Mouse (Mus musculus) thymus, adult 2 months (tissue): ENCODE data around the gene Enpep. TPM values are rescaled to one million over a fixed set of nuclear protein-coding genes. Genes with fewer than 3 reads are reported as not detected.

ENCODE experiments used
- DNase-seq: peaks from one replicate; pipeline ENCODE4 v3.0.0; 2021
- H3K27ac ChIP-seq: fragments of 200-500 bp; 2 replicates; pipeline ENCODE4 v1.5.1; 2012; ENCODE audit warnings: low read length, control low read depth; ENCODE audit not compliant: control insufficient read depth, insufficient read depth
- H3K27me3 ChIP-seq: fragments of 200-500 bp; 2 replicates; pipeline ENCODE4 v1.6.1; 2012; ENCODE audit warnings: mild to moderate bottlenecking, low read length, moderate library complexity, mixed read lengths; ENCODE audit not compliant: control insufficient read depth, insufficient read depth
- H3K36me3 ChIP-seq: fragments of 200-500 bp; 2 replicates; pipeline ENCODE4 v1.6.1; 2012; ENCODE audit warnings: mild to moderate bottlenecking, low read length, moderate library complexity; ENCODE audit not compliant: control insufficient read depth, insufficient read depth
- H3K4me1 ChIP-seq: fragments of 200-500 bp; replicated peaks from 2 replicates; pipeline ENCODE4 v1.6.1; 2012; ENCODE audit warnings: low read length; ENCODE audit not compliant: control insufficient read depth, insufficient read depth
- H3K4me3 ChIP-seq: fragments of 200-500 bp; 2 replicates; pipeline ENCODE4 v1.5.1; 2012; ENCODE audit warnings: mild to moderate bottlenecking, low read length, control low read depth, moderate library complexity; ENCODE audit not compliant: control insufficient read depth, insufficient read depth
- CTCF ChIP-seq: fragments of 200-500 bp; IDR thresholded peaks from 2 replicates; pipeline ENCODE4 v1.5.1; 2012; ENCODE audit warnings: mild to moderate bottlenecking, control low read depth, low read length, moderate library complexity, borderline replicate concordance; ENCODE audit not compliant: control insufficient read depth, poor library complexity, insufficient read depth; ENCODE audit errors: extremely low read depth
- POLR2A ChIP-seq: fragments of 200-500 bp; IDR thresholded peaks from 2 replicates; pipeline ENCODE4 v1.6.1; 2012; ENCODE audit warnings: mild to moderate bottlenecking, low read length, control low read depth, moderate library complexity; ENCODE audit not compliant: control insufficient read depth, poor library complexity, insufficient read depth; ENCODE audit errors: extremely low read depth
- WGBS: fragments of 180-500 bp; shearing (Covaris S2); methylation state at CpG from one replicate; pipeline ENCODE4 v1.1.7; 2018; 5-methylcytosine and 5-hydroxymethylcytosine counted together
- polyA plus RNA-seq: library from polyadenylated mRNA; depleted of rRNA; stranded (reverse); fragments of >200 nt; gene quantifications from 2 replicates; pipeline ENCODE4 v1.2.3, GENCODE M21; 2012

Gene Enpep
- polyA plus RNA-seq, 1 experiment, result 6.5 TPM

- no peaks in the 10 kb centered on the region for H3K4me1 ChIP-seq
Observed at GRCm38 (mm10) chr3:129258497-129258896, 74.0 kb downstream of the Enpep start.

GRCm38 (mm10) chr3:129256766-129257165, 75.8 kb downstream of the Enpep start:
- 66% methylated on average over 8 of the region's 8 CpGs for WGBS
- Histone ChIP-seq H3K27me3 (no peaks in the 10 kb centered on the region), H3K27ac (no peak overlapping the region), H3K4me3 (no peak overlapping the region), H3K4me1 (no peaks in the 10 kb centered on the region), H3K36me3 (no peaks in the 10 kb centered on the region)
- TF ChIP-seq POLR2A (no peak), CTCF (no peak)
- no peak for DNase-seq

More at GRCm38 (mm10) chr3:129258497-129258896, 74.0 kb downstream of the Enpep start:
- H3K4me3 ChIP-seq, result no peak overlapping the region
- 76% methylated on average over 5 of the region's 5 CpGs for WGBS
- TF ChIP-seq POLR2A (no peak), CTCF (no peak)
- no peak for DNase-seq
- H3K27me3 ChIP-seq, result no peaks in the 10 kb centered on the region
- H3K36me3 ChIP-seq, result no peaks in the 10 kb centered on the region
- H3K27ac ChIP-seq, result no peak overlapping the region

GRCm38 (mm10) chr3:129256283-129256682, 76.2 kb downstream of the Enpep start:
- no peak overlapping the region for H3K4me3 ChIP-seq
- WGBS, result 57% methylated on average over 19 of the region's 19 CpGs
- no peak for TF ChIP-seq CTCF
- TF ChIP-seq POLR2A, result no peak
- H3K27ac ChIP-seq, result no peak overlapping the region
- no peak for DNase-seq
- no peaks in the 10 kb centered on the region for H3K27me3 ChIP-seq
- H3K4me1 ChIP-seq, result no peaks in the 10 kb centered on the region
- H3K36me3 ChIP-seq, result no peaks in the 10 kb centered on the region

- Histone ChIP-seq H3K36me3 (no peaks in the 10 kb centered on the region), H3K4me3 (no peak overlapping the region), H3K27ac (no peak overlapping the region), H3K27me3 (no peaks in the 10 kb centered on the region), H3K4me1 (no peaks in the 10 kb centered on the region)
- 71% methylated on average over 10 of the region's 10 CpGs for whole genome bisulfite sequencing
- TF ChIP-seq POLR2A (no peak), CTCF (no peak)
- no peak for DNase-seq
Observed at GRCm38 (mm10) chr3:129254246-129254645, 78.3 kb downstream of the Enpep start.

GRCm38 (mm10) chr3:129250997-129251396, 81.5 kb downstream of the Enpep start:
- no peak for TF ChIP-seq POLR2A
- TF ChIP-seq CTCF, result no peak
- Histone ChIP-seq H3K36me3 (no peaks in the 10 kb centered on the region), H3K4me1 (no peaks in the 10 kb centered on the region), H3K27ac (no peak overlapping the region), H3K4me3 (no peak overlapping the region), H3K27me3 (no peaks in the 10 kb centered on the region)
- WGBS, result 88% methylated on average over 9 of the region's 9 CpGs
- DNase-seq, result no peak

- no peak for DNase-seq
- H3K4me1 ChIP-seq, result no peaks in the 10 kb centered on the region
- TF ChIP-seq POLR2A (no peak), CTCF (no peak)
- no peak overlapping the region for H3K27ac ChIP-seq
- no peaks in the 10 kb centered on the region for H3K36me3 ChIP-seq
- WGBS, result 75% methylated on average over 13 of the region's 13 CpGs
- no peak overlapping the region for H3K4me3 ChIP-seq
- H3K27me3 ChIP-seq, result no peaks in the 10 kb centered on the region
Observed at GRCm38 (mm10) chr3:129238664-129239258, 93.8 kb downstream of the Enpep start.

- TF ChIP-seq POLR2A, result no peak
- TF ChIP-seq CTCF, result no peak
- Histone ChIP-seq H3K27me3 (no peaks in the 10 kb centered on the region), H3K4me1 (no peaks in the 10 kb centered on the region), H3K36me3 (no peaks in the 10 kb centered on the region), H3K27ac (no peak overlapping the region), H3K4me3 (no peak overlapping the region)
- 87% methylated on average over 1 of the region's 1 CpGs for WGBS
- DNase-seq, result no peak
Observed at GRCm38 (mm10) chr3:129238010-129238409, 94.5 kb downstream of the Enpep start.
